Mouse (Mus musculus) forebrain, embryonic 13.5 days (tissue): ENCODE data around the gene 4930442H23Rik. TPM values are rescaled to one million over a fixed set of nuclear protein-coding genes. Genes with fewer than 3 reads are reported as not detected.

Source experiments
- ATAC-seq: fragments of 200-750 bp; cut with Nextera tagmentation; 2 replicates; pipeline ENCODE4 v1.8.0; 2017
- H3K27ac ChIP-seq: fragments of 300-500 bp; sonication (generic); 2 replicates; pipeline ENCODE4 v1.5.1; 2015; ENCODE audit warnings: inconsistent platforms, mild to moderate bottlenecking, moderate library complexity
- H3K27me3 ChIP-seq: fragments of 300-500 bp; sonication (generic); 2 replicates; pipeline ENCODE4 v1.6.1; 2015; ENCODE audit warnings: mild to moderate bottlenecking, inconsistent platforms
- H3K36me3 ChIP-seq: fragments of 300-500 bp; sonication (generic); 2 replicates; pipeline ENCODE4 v1.6.1; 2015; ENCODE audit warnings: mild to moderate bottlenecking, inconsistent platforms; ENCODE audit not compliant: poor library complexity, severe bottlenecking
- H3K4me1 ChIP-seq: fragments of 300-500 bp; sonication (generic); 2 replicates; pipeline ENCODE4 v1.6.1; 2015; ENCODE audit warnings: inconsistent platforms
- H3K4me2 ChIP-seq: fragments of 300-500 bp; sonication (generic); 2 replicates; pipeline ENCODE4 v1.6.1; 2015; ENCODE audit warnings: inconsistent platforms, mild to moderate bottlenecking, moderate library complexity
- H3K4me3 ChIP-seq: fragments of 300-500 bp; sonication (generic); 2 replicates; pipeline ENCODE4 v1.5.1; 2015; ENCODE audit warnings: mild to moderate bottlenecking, inconsistent platforms
- H3K9ac ChIP-seq: fragments of 300-500 bp; sonication (generic); 2 replicates; pipeline ENCODE4 v1.6.1; 2015; ENCODE audit warnings: mild to moderate bottlenecking, inconsistent platforms
- H3K9me3 ChIP-seq: fragments of 300-500 bp; sonication (generic); replicated peaks from 2 replicates; pipeline ENCODE4 v1.6.1; 2016; ENCODE audit warnings: inconsistent platforms
- WGBS: fragments of 180-500 bp; shearing (Covaris S2); methylation state at CpG from one replicate; pipeline ENCODE4 v1.1.7; 2015; 5-methylcytosine and 5-hydroxymethylcytosine counted together
- polyA plus RNA-seq: library from polyadenylated mRNA; unstranded; fragments of >200 nt; fragmentation: Nextera tagmentation; extraction: Ambion mirVana; gene quantifications from 2 replicates; pipeline ENCODE4 v1.2.1, GENCODE M21; 2015

Gene 4930442H23Rik
- polyA plus RNA-seq, 1 experiment from 2014 or later, result not detected

DNA sequence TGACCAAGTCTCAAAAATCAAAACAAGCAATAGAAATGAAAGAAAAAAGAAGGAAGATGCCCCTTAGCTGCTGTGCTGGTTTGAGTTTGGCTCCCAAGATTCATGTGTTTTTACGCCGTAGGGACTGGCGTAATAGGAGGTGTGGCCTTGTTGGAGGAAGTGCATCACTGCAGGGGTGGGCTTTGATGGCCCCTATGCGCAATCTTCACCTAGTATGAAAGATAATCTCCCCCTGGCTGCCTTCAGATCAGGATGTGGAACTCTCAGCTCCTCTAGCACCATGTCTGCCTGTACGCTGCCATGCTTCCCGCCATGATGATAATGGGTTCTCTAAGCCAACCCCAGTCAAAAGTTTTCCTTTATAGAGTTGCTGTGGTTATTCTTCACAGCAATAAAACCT lies 32.6 kb upstream of the 4930442H23Rik start:
- Histone ChIP-seq H3K27ac (no peak overlapping the region), H3K4me1 (no peaks in the 10 kb centered on the region), H3K4me3 (no peak overlapping the region), H3K4me2 (no peak overlapping the region), H3K36me3 (peaks cover 90% of the 10 kb centered on the region), H3K27me3 (no peaks in the 10 kb centered on the region), H3K9ac (no peak overlapping the region), H3K9me3 (peaks cover 6% of the 10 kb centered on the region; the same call in 1 of the 2 replicates)
- WGBS, result 88% methylated on average over 6 of the region's 6 CpGs
- no peak for ATAC-seq

DNA sequence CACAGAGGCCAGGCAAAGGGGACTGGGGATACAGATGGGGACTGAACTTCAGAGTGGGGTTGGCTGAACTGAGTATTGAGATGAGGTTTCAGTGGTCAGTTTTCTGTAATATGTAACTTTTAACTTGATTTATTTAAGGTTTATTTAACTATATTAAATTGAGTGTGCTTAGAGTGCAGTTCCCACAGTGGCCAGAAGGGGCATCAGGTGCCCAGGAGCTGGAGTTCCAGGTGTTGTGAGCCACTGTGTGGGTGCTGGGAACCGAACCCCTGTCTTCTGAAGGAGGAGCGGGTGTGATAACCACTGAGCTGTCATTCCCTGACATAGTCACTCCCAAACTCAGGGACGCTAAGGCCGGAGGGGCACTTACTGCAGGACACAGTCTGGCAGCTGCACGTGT lies 26.5 kb upstream of the 4930442H23Rik start:
- Histone ChIP-seq H3K4me1 (no peaks in the 10 kb centered on the region), H3K4me3 (no peak overlapping the region), H3K27ac (no peak overlapping the region), H3K27me3 (no peaks in the 10 kb centered on the region), H3K9me3 (peaks cover 12% of the 10 kb centered on the region), H3K4me2 (no peak overlapping the region), H3K9ac (no peak overlapping the region), H3K36me3 (peaks cover 90% of the 10 kb centered on the region)
- WGBS, result 93% methylated on average over 5 of the region's 5 CpGs
- no peak for ATAC-seq

DNA sequence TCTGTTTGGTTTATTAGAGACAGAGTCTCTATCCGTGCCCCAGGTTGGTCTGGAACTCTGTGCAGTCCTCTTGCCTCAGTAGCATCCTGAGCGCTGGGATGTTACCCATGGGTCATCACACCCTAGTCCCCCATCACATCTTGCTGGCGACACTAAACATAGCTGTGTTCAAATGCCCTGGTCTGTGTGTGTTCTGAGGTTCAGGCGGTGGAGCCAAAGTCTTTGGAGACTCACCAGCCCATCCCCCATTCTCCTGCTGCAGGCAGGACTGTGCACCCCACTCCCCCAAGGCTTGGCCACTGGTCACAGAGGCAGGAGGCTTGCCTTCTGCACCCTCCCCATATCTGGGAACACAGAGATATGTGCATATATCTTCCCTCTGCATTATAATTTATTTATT lies 20.5 kb upstream of the 4930442H23Rik start:
- H3K27ac ChIP-seq, result no peak overlapping the region
- no peak overlapping the region; the same call in 1 of the 2 replicates for H3K9ac ChIP-seq
- 72% methylated on average over 4 of the region's 4 CpGs for WGBS
- H3K9me3 ChIP-seq, result no peaks in the 10 kb centered on the region
- no peak overlapping the region for H3K4me3 ChIP-seq
- no peak overlapping the region for H3K4me2 ChIP-seq
- H3K36me3 ChIP-seq, result peaks cover 35% of the 10 kb centered on the region
- H3K27me3 ChIP-seq, result 0 out of 2 replicates have a peak, but pooled peaks cover 9% of the 10 kb centered on the region
- peak; percentile 19; the same call in 1 of the 2 replicates for ATAC-seq
- H3K4me1 ChIP-seq, result no peaks in the 10 kb centered on the region

DNA sequence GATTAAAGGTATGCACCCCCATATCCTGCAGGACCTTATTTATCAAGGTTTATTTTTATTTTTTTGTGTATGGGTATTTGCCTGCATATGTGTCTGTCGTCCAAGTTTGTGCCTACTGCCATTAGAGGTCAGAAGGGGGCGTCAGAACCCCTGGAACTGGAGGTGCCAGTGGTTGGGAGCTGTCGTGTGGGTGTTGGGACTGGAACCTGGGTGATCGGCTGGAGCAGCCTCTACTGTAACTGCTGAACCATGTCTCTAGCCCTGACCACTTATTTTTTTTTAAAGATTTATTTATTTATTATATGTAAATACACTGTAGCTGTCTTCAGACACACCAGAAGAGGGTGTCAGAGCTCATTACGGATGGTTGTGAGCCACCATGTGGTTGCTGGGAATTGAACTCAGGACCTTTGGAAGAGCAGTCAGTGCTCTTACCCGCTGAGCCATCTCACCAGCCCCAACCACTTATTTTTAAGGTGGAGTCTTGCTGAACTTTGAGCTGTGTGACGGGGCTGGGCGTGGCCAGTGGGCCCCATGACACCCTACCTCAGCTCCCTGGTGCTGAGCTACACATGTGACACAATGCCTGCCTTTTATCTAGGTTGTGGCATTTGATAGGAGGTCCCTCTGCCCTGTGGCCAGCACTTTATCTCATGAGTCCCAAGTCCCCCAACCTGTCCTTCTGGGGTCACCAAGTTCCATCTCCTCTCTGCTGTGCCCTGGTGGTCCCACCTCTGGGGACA lies 19.5 kb upstream of the 4930442H23Rik start:
- Histone ChIP-seq H3K4me2 (no peak overlapping the region), H3K9ac (no peak overlapping the region), H3K9me3 (no peaks in the 10 kb centered on the region), H3K36me3 (peaks cover 27% of the 10 kb centered on the region), H3K4me1 (no peaks in the 10 kb centered on the region), H3K4me3 (no peak overlapping the region), H3K27ac (no peak overlapping the region), H3K27me3 (0 out of 2 replicates have a peak, but pooled peaks cover 9% of the 10 kb centered on the region)
- WGBS, result 72% methylated on average over 8 of the region's 8 CpGs
- ATAC-seq, result no peak

DNA sequence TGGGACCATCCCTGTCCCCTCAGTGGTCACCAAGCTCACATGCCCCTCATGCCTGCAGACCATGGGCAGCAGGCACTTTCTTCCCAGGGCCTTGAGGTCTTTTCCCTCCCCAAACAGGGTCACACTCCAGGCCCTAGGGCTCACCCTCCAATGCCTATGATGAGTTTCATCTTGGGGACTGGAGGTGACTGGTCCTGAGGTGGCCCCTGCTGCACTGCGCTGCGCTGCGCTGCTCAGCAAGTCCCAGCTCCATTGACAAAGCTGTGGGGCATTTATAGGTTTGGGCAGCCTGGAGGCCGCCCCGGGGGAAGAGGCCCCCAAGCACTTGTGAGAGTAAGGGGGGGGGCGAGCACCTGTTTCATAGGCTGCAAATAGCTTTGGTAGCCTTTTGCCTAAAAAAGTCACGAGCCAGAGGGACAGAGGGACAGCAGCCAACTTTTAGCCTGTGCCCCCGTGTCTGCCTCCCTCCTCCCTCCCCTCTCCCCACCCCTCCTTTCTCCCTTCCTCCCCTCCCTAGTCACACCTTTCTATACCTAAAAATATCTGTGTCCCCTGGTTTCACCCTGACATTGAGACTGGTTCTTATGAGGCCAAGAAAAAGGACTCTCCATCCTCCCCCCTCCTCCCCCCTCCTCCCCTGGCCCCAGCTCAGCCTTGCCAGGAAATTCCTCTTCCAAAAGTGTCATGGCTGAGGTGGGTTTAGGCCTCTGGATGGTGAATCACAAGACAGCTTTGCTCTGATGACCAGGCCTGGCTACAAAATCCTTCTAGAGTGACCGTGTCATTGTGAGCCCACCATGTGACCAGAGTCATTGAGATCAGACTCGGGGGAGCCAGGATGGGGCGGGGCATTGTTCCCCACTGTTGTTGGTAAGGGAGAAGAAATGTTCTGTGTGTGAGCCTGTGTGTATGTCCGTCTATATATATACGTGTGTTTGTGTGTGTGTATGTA lies 18.4 kb upstream of the 4930442H23Rik start, which contains the start of gene Nmrk2:
Nmrk2 (minus strand) TSS at position 245 of the 952 bp plus-strand sequence.
- H3K4me1 ChIP-seq, result no peaks in the 10 kb centered on the region
- 65% methylated on average over 13 of the region's 13 CpGs for WGBS
- H3K4me2 ChIP-seq, result no peak within 1 kb of the TSS
- no peak for ATAC-seq
- H3K9me3 ChIP-seq, result no peaks in the 10 kb centered on the region
- no peak within 1 kb of the TSS for H3K9ac ChIP-seq
- no peak within 1 kb of the TSS for H3K27ac ChIP-seq
- peaks cover 18% of the 10 kb centered on the region for H3K36me3 ChIP-seq
- H3K27me3 ChIP-seq, result peaks cover 14% of the 10 kb centered on the region
- H3K4me3 ChIP-seq, result no peak within 1 kb of the TSS

DNA sequence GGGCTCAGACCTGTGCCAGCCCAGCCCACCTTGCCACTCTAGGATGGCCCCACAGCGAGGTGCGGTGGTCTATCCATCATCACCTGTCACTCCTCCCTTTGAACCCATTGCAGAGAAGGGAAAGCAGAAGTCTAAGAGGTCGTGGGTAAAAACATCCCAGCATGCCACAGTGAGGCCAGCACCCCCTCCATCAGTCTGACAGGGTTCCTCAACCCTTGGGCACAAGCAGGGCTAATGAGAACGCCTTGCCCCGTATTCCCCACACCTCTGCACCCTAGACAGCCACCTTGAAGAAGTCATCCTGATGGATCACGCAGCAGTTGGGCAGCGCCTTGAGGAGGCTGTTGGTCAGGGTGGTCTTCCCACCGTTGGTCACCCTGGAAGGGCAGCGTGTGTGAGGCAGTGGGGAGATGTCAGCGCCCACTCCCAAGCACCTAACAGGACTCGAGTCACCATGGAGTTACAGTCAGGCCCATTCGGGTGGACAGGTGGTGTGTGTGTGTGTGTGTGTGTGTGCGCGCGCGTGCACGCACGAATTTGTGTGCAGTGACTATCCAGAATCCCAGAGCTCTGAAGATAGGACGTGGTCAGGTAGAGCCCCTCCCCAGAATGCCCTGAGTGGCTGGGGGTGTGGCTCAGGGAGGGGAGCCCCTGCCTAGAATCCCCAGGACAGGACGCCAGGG lies 17.1 kb upstream of the 4930442H23Rik start:
- ATAC-seq, result no peak
- Histone ChIP-seq H3K4me2 (no peak overlapping the region), H3K9ac (no peak overlapping the region), H3K4me1 (no peaks in the 10 kb centered on the region), H3K9me3 (no peaks in the 10 kb centered on the region), H3K36me3 (peaks cover 5% of the 10 kb centered on the region), H3K4me3 (no peak overlapping the region), H3K27ac (no peak overlapping the region), H3K27me3 (peaks cover 27% of the 10 kb centered on the region)
- 78% methylated on average over 20 of the region's 20 CpGs for WGBS

DNA sequence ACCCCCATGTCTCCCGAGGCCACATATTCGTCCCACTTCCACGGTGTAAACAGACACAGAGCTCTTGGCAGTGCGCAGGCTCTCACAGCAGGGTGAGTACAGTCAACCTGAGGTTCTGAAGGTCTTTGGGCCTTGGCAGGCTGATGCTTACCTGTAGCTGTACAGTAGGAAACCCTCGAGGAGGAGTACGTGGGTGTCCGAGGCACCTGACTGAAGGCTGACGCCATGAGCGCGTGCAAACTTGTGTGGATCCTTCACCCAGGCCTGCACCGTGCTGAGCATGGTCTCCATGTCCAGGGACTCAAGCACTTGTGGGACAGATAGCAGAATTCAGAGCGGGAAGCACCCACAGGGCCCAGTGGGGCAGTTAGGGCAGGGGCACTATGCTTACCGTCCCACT lies 16.5 kb upstream of the 4930442H23Rik start:
- H3K27ac ChIP-seq, result no peak overlapping the region
- peaks cover 33% of the 10 kb centered on the region for H3K27me3 ChIP-seq
- peaks cover 4% of the 10 kb centered on the region; the same call in 1 of the 2 replicates for H3K36me3 ChIP-seq
- WGBS, result 84% methylated on average over 13 of the region's 13 CpGs
- H3K4me1 ChIP-seq, result no peaks in the 10 kb centered on the region
- H3K9me3 ChIP-seq, result no peaks in the 10 kb centered on the region
- no peak overlapping the region for H3K4me3 ChIP-seq
- H3K4me2 ChIP-seq, result no peak overlapping the region
- H3K9ac ChIP-seq, result 0 out of 2 replicates have a peak overlapping the region, but pooled peaks have one; percentile 9
- no peak for ATAC-seq

DNA sequence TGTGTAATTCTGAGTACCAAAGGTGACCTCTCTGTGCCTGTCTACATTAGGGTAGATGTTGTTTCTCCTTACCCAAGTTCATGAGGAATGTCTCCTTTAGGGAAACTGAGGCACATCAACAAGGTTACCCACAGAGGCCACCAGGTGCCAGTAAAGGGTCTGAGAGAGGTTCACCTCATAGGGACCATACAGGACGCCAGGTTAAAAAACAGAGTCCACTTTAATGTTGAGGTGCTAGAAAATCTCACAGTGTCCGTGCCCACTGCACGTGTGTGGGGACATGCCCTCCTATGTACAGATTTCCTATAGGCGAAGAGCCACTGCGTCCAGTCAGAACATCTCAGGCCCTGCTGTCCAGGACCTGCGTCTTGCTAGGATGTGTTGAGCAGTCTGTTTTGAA lies 15.3 kb upstream of the 4930442H23Rik start:
- H3K27me3 ChIP-seq, result peaks cover 45% of the 10 kb centered on the region
- H3K9ac ChIP-seq, result peak overlapping the region; percentile 12; the same call in 1 of the 2 replicates
- no peaks in the 10 kb centered on the region for H3K36me3 ChIP-seq
- no peak overlapping the region for H3K4me2 ChIP-seq
- H3K9me3 ChIP-seq, result no peaks in the 10 kb centered on the region
- H3K4me1 ChIP-seq, result peaks cover 4% of the 10 kb centered on the region; the same call in 1 of the 2 replicates
- ATAC-seq, result no peak
- WGBS, result 81% methylated on average over 6 of the region's 6 CpGs
- no peak overlapping the region for H3K4me3 ChIP-seq
- H3K27ac ChIP-seq, result no peak overlapping the region

DNA sequence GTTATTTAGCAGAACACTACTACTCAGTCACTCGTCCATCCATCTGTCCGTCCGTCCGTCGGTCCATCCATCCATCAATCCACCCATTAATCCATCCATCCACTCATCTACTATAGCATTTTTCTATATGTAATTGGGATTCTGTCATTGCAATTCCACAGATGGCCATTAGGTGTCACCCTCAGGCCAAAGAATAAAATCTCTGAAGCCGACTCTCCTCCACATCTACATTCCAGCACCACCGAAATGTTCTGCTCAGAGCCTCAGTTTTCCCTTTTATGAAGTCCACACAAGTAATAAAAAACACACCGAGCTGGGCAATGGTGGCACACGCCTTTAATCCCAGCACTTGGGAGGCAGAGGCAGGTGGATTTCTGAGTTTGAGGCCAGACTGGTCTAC lies 14.6 kb upstream of the 4930442H23Rik start:
- Histone ChIP-seq H3K36me3 (no peaks in the 10 kb centered on the region), H3K4me1 (peaks cover 6% of the 10 kb centered on the region), H3K4me3 (no peak overlapping the region), H3K27ac (no peak overlapping the region), H3K27me3 (peaks cover 50% of the 10 kb centered on the region), H3K9me3 (no peaks in the 10 kb centered on the region), H3K9ac (no peak overlapping the region), H3K4me2 (no peak overlapping the region)
- no peak for ATAC-seq
- 2% methylated on average over 9 of the region's 9 CpGs for WGBS

DNA sequence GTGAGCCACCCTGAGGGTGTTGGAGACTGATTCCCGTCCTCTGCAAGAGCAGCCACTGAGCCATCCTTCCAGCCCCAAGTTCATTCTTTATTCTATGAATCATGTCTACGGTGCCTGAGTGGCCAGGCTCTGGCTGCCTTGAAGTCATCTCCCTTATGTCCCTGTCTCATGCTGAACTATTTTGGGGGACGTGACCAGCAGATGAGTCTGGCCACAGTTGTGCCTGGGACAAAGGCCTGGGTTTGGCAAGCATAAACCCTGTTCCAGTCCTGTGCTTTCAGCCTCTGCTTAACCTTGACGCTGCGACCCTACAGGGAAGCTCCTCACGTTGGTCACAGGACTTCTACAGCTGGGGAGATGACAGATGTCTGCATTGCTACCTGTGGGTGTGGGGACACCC lies 13.7 kb upstream of the 4930442H23Rik start:
- peaks cover 50% of the 10 kb centered on the region for H3K27me3 ChIP-seq
- ATAC-seq, result no peak
- H3K9ac ChIP-seq, result no peak overlapping the region
- WGBS, result 61% methylated on average over 6 of the region's 6 CpGs
- no peak overlapping the region for H3K27ac ChIP-seq
- H3K4me1 ChIP-seq, result peaks cover 15% of the 10 kb centered on the region
- no peaks in the 10 kb centered on the region for H3K36me3 ChIP-seq
- no peaks in the 10 kb centered on the region for H3K9me3 ChIP-seq
- H3K4me2 ChIP-seq, result no peak overlapping the region
- H3K4me3 ChIP-seq, result no peak overlapping the region

DNA sequence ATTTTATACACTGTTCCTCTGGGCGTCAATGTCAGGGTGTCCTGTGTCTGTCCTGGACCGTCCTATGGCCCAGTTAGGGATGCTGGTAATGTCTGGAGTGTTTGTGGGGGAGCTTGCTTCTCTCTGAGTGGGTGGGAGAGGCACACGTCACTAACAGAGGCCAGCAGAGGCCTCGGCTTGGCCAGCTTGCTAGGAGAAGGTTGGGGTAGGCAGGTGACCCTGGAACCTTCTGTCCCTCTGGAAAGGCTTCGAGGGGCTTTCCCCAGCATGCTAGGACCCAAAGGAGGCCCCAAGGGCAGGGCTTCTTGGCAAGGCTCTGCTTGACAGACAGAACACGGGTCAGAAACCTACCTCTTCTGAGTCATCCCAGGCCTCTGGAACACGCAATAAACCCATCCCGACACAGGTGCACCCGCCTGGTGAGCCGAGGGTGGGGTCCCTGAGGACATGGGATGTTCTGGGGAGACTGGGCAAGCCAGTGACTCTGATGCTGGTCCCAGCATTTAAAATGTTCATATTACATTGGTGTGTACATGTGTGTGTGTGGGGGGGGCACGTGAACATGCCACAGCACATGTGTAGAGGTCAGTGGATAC lies 12.9 kb upstream of the 4930442H23Rik start:
- ATAC-seq, result no peak
- Histone ChIP-seq H3K4me1 (peaks cover 22% of the 10 kb centered on the region), H3K27me3 (peaks cover 50% of the 10 kb centered on the region), H3K4me2 (no peak overlapping the region), H3K27ac (no peak overlapping the region), H3K9me3 (no peaks in the 10 kb centered on the region), H3K36me3 (no peaks in the 10 kb centered on the region), H3K9ac (no peak overlapping the region), H3K4me3 (no peak overlapping the region)
- 71% methylated on average over 11 of the region's 11 CpGs for WGBS
